Mouse (Mus musculus) intestine, embryonic 15.5 days (tissue): Measurements from ENCODE around the gene Arhgap21. TPM values are rescaled to one million over a fixed set of nuclear protein-coding genes. Genes with fewer than 3 reads are reported as not detected.

Experiments used
- ATAC-seq: fragments of 200-750 bp; cut with Nextera tagmentation; 2 replicates; pipeline ENCODE4 v1.8.0; 2017; ENCODE audit warnings: moderate TSS enrichment, moderate library complexity
- H3K27ac ChIP-seq: fragments of 300-500 bp; sonication (generic); 2 replicates; pipeline ENCODE4 v1.5.1; 2015; ENCODE audit warnings: mild to moderate bottlenecking, inconsistent platforms
- H3K27me3 ChIP-seq: fragments of 300-500 bp; sonication (generic); replicated peaks from 2 replicates; pipeline ENCODE4 v1.6.1; 2015; ENCODE audit warnings: inconsistent platforms
- H3K36me3 ChIP-seq: fragments of 300-500 bp; sonication (generic); 2 replicates; pipeline ENCODE4 v1.6.1; 2015; ENCODE audit warnings: inconsistent platforms
- H3K4me1 ChIP-seq: fragments of 300-500 bp; sonication (generic); replicated peaks from 2 replicates; pipeline ENCODE4 v1.6.1; 2015; ENCODE audit warnings: inconsistent platforms
- H3K4me2 ChIP-seq: fragments of 300-500 bp; sonication (generic); replicated peaks from 2 replicates; pipeline ENCODE4 v1.6.1; 2015; ENCODE audit warnings: mild to moderate bottlenecking, inconsistent platforms
- H3K4me3 ChIP-seq: fragments of 300-500 bp; sonication (generic); replicated peaks from 2 replicates; pipeline ENCODE4 v1.5.1; 2015; ENCODE audit warnings: inconsistent platforms
- H3K9ac ChIP-seq: fragments of 300-500 bp; sonication (generic); 2 replicates; pipeline ENCODE4 v1.6.1; 2015; ENCODE audit warnings: inconsistent platforms
- H3K9me3 ChIP-seq: fragments of 300-500 bp; sonication (generic); 2 replicates; pipeline ENCODE4 v1.6.1; 2016; ENCODE audit warnings: inconsistent platforms
- WGBS: fragments of 180-500 bp; shearing (Covaris S2); methylation state at CpG from one replicate; pipeline ENCODE4 v1.1.7; 2015; 5-methylcytosine and 5-hydroxymethylcytosine counted together
- polyA plus RNA-seq: library from polyadenylated mRNA; unstranded; fragments of >200 nt; fragmentation: Nextera tagmentation; extraction: Ambion mirVana; gene quantifications from 2 replicates; pipeline ENCODE4 v1.2.1, GENCODE M21; 2015

The Arhgap21 gene
- polyA plus RNA-seq, 1 experiment from 2014 or later: 13.6 TPM

- ATAC-seq: no peak
- Histone ChIP-seq H3K36me3 (no peaks in the 10 kb centered on the region), H3K4me2 (no peak overlapping the region), H3K9ac (no peak overlapping the region), H3K4me3 (no peak overlapping the region), H3K27me3 (no peaks in the 10 kb centered on the region), H3K27ac (no peak overlapping the region), H3K9me3 (no peaks in the 10 kb centered on the region), H3K4me1 (no peaks in the 10 kb centered on the region)
- 89% methylated on average over 11 of the region's 11 CpGs for WGBS
These were observed 65.6 kb downstream of the Arhgap21 start for GRCm38 (mm10) chr2:20902981-20903645.

GRCm38 (mm10) chr2:20901916-20902315 lies 66.8 kb downstream of the Arhgap21 start:
- Histone ChIP-seq H3K36me3 (no peaks in the 10 kb centered on the region), H3K27ac (no peak overlapping the region), H3K4me2 (no peak overlapping the region), H3K4me1 (no peaks in the 10 kb centered on the region), H3K9ac (no peak overlapping the region), H3K4me3 (no peak overlapping the region), H3K9me3 (no peaks in the 10 kb centered on the region), H3K27me3 (no peaks in the 10 kb centered on the region)
- ATAC-seq: no peak
- WGBS: 90% methylated on average over 4 of the region's 4 CpGs

- no peak overlapping the region for H3K9ac ChIP-seq
- no peak overlapping the region for H3K4me3 ChIP-seq
- ATAC-seq: 0 out of 2 replicates have a peak, but pooled peaks have one; percentile 22
- H3K36me3 ChIP-seq: no peaks in the 10 kb centered on the region
- no peak overlapping the region for H3K27ac ChIP-seq
- 66% methylated on average over 9 of the region's 9 CpGs for WGBS
- H3K9me3 ChIP-seq: no peaks in the 10 kb centered on the region
- no peaks in the 10 kb centered on the region for H3K27me3 ChIP-seq
- no peaks in the 10 kb centered on the region for H3K4me1 ChIP-seq
- H3K4me2 ChIP-seq: no peak overlapping the region
These were observed 69.4 kb downstream of the Arhgap21 start for GRCm38 (mm10) chr2:20899301-20899700.

- WGBS: 33% methylated on average over 6 of the region's 6 CpGs
- H3K36me3 ChIP-seq: no peaks in the 10 kb centered on the region
- H3K27ac ChIP-seq: no peak overlapping the region
- H3K4me3 ChIP-seq: no peak overlapping the region
- no peak overlapping the region for H3K9ac ChIP-seq
- no peak overlapping the region for H3K4me2 ChIP-seq
- H3K27me3 ChIP-seq: no peaks in the 10 kb centered on the region
- no peaks in the 10 kb centered on the region for H3K4me1 ChIP-seq
- peak; percentile 90 for ATAC-seq
- H3K9me3 ChIP-seq: no peaks in the 10 kb centered on the region
These were observed 70.0 kb downstream of the Arhgap21 start for GRCm38 (mm10) chr2:20898684-20899083.

GRCm38 (mm10) chr2:20896446-20896845 lies 72.2 kb downstream of the Arhgap21 start:
- Histone ChIP-seq H3K9ac (no peak overlapping the region), H3K9me3 (no peaks in the 10 kb centered on the region), H3K27me3 (no peaks in the 10 kb centered on the region), H3K36me3 (no peaks in the 10 kb centered on the region), H3K4me1 (no peaks in the 10 kb centered on the region), H3K4me2 (no peak overlapping the region), H3K27ac (no peak overlapping the region), H3K4me3 (no peak overlapping the region)
- 81% methylated on average over 5 of the region's 5 CpGs for WGBS
- no peak for ATAC-seq

- Histone ChIP-seq H3K27me3 (no peaks in the 10 kb centered on the region), H3K4me1 (no peaks in the 10 kb centered on the region), H3K9me3 (no peaks in the 10 kb centered on the region), H3K4me2 (no peak overlapping the region), H3K36me3 (no peaks in the 10 kb centered on the region), H3K4me3 (no peak overlapping the region), H3K9ac (no peak overlapping the region), H3K27ac (no peak overlapping the region)
- peak; percentile 83 for ATAC-seq
- WGBS: 44% methylated on average over 5 of the region's 5 CpGs
These were observed 74.5 kb downstream of the Arhgap21 start for GRCm38 (mm10) chr2:20894100-20894690.

GRCm38 (mm10) chr2:20888751-20889150 lies 79.9 kb downstream of the Arhgap21 start:
- WGBS: 71% methylated on average over 3 of the region's 3 CpGs
- Histone ChIP-seq H3K36me3 (0 out of 2 replicates have a peak, but pooled peaks cover 2% of the 10 kb centered on the region), H3K27me3 (no peaks in the 10 kb centered on the region), H3K4me2 (no peak overlapping the region), H3K4me1 (no peaks in the 10 kb centered on the region), H3K27ac (no peak overlapping the region), H3K9me3 (no peaks in the 10 kb centered on the region), H3K4me3 (no peak overlapping the region), H3K9ac (no peak overlapping the region)
- no peak for ATAC-seq

- Histone ChIP-seq H3K36me3 (peaks cover 23% of the 10 kb centered on the region), H3K9ac (no peak overlapping the region), H3K27ac (no peak overlapping the region), H3K4me1 (no peaks in the 10 kb centered on the region), H3K4me2 (no peak overlapping the region), H3K9me3 (no peaks in the 10 kb centered on the region), H3K27me3 (no peaks in the 10 kb centered on the region), H3K4me3 (no peak overlapping the region)
- ATAC-seq: no peak
- 81% methylated on average over 8 of the region's 8 CpGs for WGBS
These were observed 85.4 kb downstream of the Arhgap21 start for GRCm38 (mm10) chr2:20883288-20883687.

- WGBS: 82% methylated on average over 16 of the region's 16 CpGs
- H3K4me3 ChIP-seq: no peak overlapping the region
These were observed 88.6 kb downstream of the Arhgap21 start for GRCm38 (mm10) chr2:20879877-20880605.

GRCm38 (mm10) chr2:20874621-20875020 lies 94.1 kb downstream of the Arhgap21 start:
- no peaks in the 10 kb centered on the region for H3K4me1 ChIP-seq
- H3K4me2 ChIP-seq: no peak overlapping the region
- H3K9ac ChIP-seq: no peak overlapping the region
- H3K4me3 ChIP-seq: no peak overlapping the region
- H3K9me3 ChIP-seq: no peaks in the 10 kb centered on the region
- 97% methylated on average over 5 of the region's 5 CpGs for WGBS
- H3K27ac ChIP-seq: no peak overlapping the region
- no peak for ATAC-seq
- H3K27me3 ChIP-seq: no peaks in the 10 kb centered on the region
- peaks cover 12% of the 10 kb centered on the region for H3K36me3 ChIP-seq

More at GRCm38 (mm10) chr2:20879877-20880605, 88.6 kb downstream of the Arhgap21 start:
- Histone ChIP-seq H3K4me1 (no peaks in the 10 kb centered on the region), H3K9me3 (no peaks in the 10 kb centered on the region), H3K36me3 (peaks cover 24% of the 10 kb centered on the region), H3K4me2 (no peak overlapping the region), H3K27ac (no peak overlapping the region), H3K9ac (no peak overlapping the region), H3K27me3 (no peaks in the 10 kb centered on the region)
- no peak for ATAC-seq

- H3K9ac ChIP-seq: no peak overlapping the region
- H3K4me2 ChIP-seq: no peak overlapping the region
- H3K4me3 ChIP-seq: no peak overlapping the region
- no peaks in the 10 kb centered on the region for H3K4me1 ChIP-seq
- H3K27ac ChIP-seq: no peak overlapping the region
- H3K27me3 ChIP-seq: no peaks in the 10 kb centered on the region
- WGBS: 48% methylated on average over 2 of the region's 2 CpGs
- ATAC-seq: peak; percentile 34; the same call in 1 of the 2 replicates
- H3K9me3 ChIP-seq: no peaks in the 10 kb centered on the region
- H3K36me3 ChIP-seq: no peaks in the 10 kb centered on the region
These were observed 99.3 kb downstream of the Arhgap21 start for GRCm38 (mm10) chr2:20869212-20869965.

- H3K4me1 ChIP-seq: no peaks in the 10 kb centered on the region
- H3K9me3 ChIP-seq: no peaks in the 10 kb centered on the region
- H3K4me2 ChIP-seq: no peak overlapping the region
- H3K27me3 ChIP-seq: no peaks in the 10 kb centered on the region
- no peak overlapping the region for H3K27ac ChIP-seq
- no peak overlapping the region for H3K9ac ChIP-seq
- H3K36me3 ChIP-seq: peaks cover 4% of the 10 kb centered on the region; the same call in 1 of the 2 replicates
- ATAC-seq: peak; percentile 90
- no peak overlapping the region for H3K4me3 ChIP-seq
These were observed 100.6 kb downstream of the Arhgap21 start for GRCm38 (mm10) chr2:20868052-20868451.
